Mouse (Mus musculus): ENCODE data around the gene Ywhae. TPM values are rescaled to one million over a fixed set of nuclear protein-coding genes. Genes with fewer than 3 reads are reported as not detected.

Gene Ywhae
- polyA plus RNA-seq, 1 experiment from 2014 or later: 905 TPM

DNA sequence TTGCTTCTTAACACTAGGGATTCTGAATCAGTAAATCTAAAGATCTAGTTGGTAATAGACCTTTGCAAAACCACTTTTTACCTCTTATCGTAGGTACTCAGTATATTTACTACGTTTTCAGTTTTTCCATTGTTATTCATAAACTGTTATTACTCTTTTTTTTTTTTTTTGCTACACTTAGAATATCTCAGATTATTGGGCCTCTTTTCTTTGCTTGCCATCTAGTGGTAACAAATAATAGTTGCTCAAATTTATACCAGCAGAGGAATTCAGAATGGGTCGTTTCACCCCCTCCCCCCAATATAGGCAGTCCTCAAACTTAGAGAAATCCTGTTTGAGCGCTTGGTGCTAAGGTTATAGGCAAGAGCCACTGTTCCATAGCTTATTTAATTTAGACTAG is 18.4 kb downstream of the Ywhae start:
- peaks cover 9% of the 10 kb centered on the region for H3K36me3 ChIP-seq (ENCODE audit: control insufficient read depth, insufficient read depth, low read length)
- 68% methylated on average over 4 of the region's 4 CpGs for WGBS
- H3K4me3 ChIP-seq (ENCODE audit: low read length): no peak overlapping the region
- no peak overlapping the region for H3K4me2 ChIP-seq (ENCODE audit: low read depth, low read length)
- H3K9ac ChIP-seq (ENCODE audit: low read length): no peak overlapping the region
- H3K4me1 ChIP-seq (replicated peaks; ENCODE audit: control insufficient read depth, insufficient read depth, low read length): peaks cover 17% of the 10 kb centered on the region
- H3K27ac ChIP-seq (ENCODE audit: low read length): no peak overlapping the region
- no peak for ATAC-seq (ENCODE audit: low read depth)
- H3K9me3 ChIP-seq (ENCODE audit: control insufficient read depth, low read length): no peaks in the 10 kb centered on the region
- H3K27me3 ChIP-seq (ENCODE audit: control insufficient read depth, insufficient read depth, low read depth, low read length): no peaks in the 10 kb centered on the region

DNA sequence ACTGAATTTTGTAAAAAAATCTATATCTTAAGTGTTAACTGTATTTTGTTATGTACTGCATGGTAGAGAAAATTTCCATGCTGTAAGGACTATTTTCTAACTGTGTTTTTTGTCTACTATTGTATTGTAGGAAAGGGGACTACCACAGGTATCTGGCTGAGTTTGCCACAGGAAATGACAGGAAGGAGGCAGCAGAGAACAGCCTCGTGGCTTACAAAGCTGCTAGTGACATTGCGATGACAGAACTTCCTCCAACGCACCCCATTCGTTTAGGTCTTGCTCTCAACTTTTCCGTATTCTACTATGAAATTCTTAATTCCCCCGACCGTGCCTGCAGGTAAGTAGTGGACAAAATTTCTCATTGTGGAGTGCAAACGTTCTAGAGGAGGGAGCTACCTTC is 24.0 kb downstream of the Ywhae start:
- H3K27me3 ChIP-seq (ENCODE audit: control insufficient read depth, insufficient read depth, low read depth, low read length): no peaks in the 10 kb centered on the region
- H3K4me2 ChIP-seq (ENCODE audit: low read depth, low read length): no peak overlapping the region
- WGBS: 68% methylated on average over 8 of the region's 8 CpGs
- H3K27ac ChIP-seq (ENCODE audit: low read length): no peak overlapping the region
- no peaks in the 10 kb centered on the region for H3K4me1 ChIP-seq (replicated peaks; ENCODE audit: control insufficient read depth, insufficient read depth, low read length)
- H3K4me3 ChIP-seq (ENCODE audit: low read length): no peak overlapping the region
- no peaks in the 10 kb centered on the region for H3K9me3 ChIP-seq (ENCODE audit: control insufficient read depth, low read length)
- peaks cover 40% of the 10 kb centered on the region for H3K36me3 ChIP-seq (ENCODE audit: control insufficient read depth, insufficient read depth, low read length)
- ATAC-seq (ENCODE audit: low read depth): no peak
- no peak overlapping the region for H3K9ac ChIP-seq (ENCODE audit: low read length)

GRCm38 (mm10) chr11:75758553-75758952 is 25.9 kb downstream of the Ywhae start:
- Histone ChIP-seq H3K9ac (ENCODE audit: low read length) (no peak overlapping the region), H3K4me3 (ENCODE audit: low read length) (no peak overlapping the region), H3K4me2 (ENCODE audit: low read depth, low read length) (no peak overlapping the region), H3K27ac (ENCODE audit: low read length) (no peak overlapping the region), H3K36me3 (ENCODE audit: control insufficient read depth, insufficient read depth, low read length) (peaks cover 40% of the 10 kb centered on the region), H3K9me3 (ENCODE audit: control insufficient read depth, low read length) (no peaks in the 10 kb centered on the region), H3K4me1 (replicated peaks; ENCODE audit: control insufficient read depth, insufficient read depth, low read length) (no peaks in the 10 kb centered on the region), H3K27me3 (ENCODE audit: control insufficient read depth, insufficient read depth, low read depth, low read length) (no peaks in the 10 kb centered on the region)
- WGBS: 94% methylated on average over 1 of the region's 1 CpGs
- no peak for ATAC-seq (ENCODE audit: low read depth)

DNA sequence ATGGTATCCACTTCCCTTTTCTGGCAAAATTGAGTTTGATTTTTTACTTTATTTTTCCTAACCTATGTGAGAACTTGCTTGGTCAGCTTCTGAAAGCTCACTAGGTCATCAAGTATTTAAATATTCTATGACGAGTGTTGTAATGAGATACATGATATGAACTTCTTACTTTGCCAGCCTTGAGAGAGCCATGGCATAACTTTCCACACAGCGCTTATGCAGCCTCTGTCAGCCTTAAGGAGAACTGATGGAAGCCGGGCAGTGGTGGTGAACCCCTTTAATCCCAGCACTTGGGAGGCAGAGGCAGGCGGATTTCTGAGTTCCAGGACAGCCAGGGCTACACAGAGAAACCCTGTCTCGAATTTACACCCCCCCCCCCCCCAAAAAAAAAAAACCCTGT is 28.1 kb downstream of the Ywhae start:
- Histone ChIP-seq H3K36me3 (ENCODE audit: control insufficient read depth, insufficient read depth, low read length) (peaks cover 48% of the 10 kb centered on the region), H3K27me3 (ENCODE audit: control insufficient read depth, insufficient read depth, low read depth, low read length) (no peaks in the 10 kb centered on the region), H3K9ac (ENCODE audit: low read length) (no peak overlapping the region), H3K27ac (ENCODE audit: low read length) (no peak overlapping the region), H3K4me3 (ENCODE audit: low read length) (no peak overlapping the region), H3K4me1 (replicated peaks; ENCODE audit: control insufficient read depth, insufficient read depth, low read length) (no peaks in the 10 kb centered on the region), H3K4me2 (ENCODE audit: low read depth, low read length) (no peak overlapping the region), H3K9me3 (ENCODE audit: control insufficient read depth, low read length) (no peaks in the 10 kb centered on the region)
- ATAC-seq (ENCODE audit: low read depth): no peak
- 90% methylated on average over 5 of the region's 5 CpGs for WGBS

- no peak for ATAC-seq (ENCODE audit: low read depth)
- Histone ChIP-seq H3K4me2 (ENCODE audit: low read depth, low read length) (no peak overlapping the region), H3K4me1 (replicated peaks; ENCODE audit: control insufficient read depth, insufficient read depth, low read length) (no peaks in the 10 kb centered on the region), H3K36me3 (ENCODE audit: control insufficient read depth, insufficient read depth, low read length) (peaks cover 40% of the 10 kb centered on the region), H3K9ac (ENCODE audit: low read length) (no peak overlapping the region), H3K9me3 (ENCODE audit: control insufficient read depth, low read length) (no peaks in the 10 kb centered on the region), H3K27me3 (ENCODE audit: control insufficient read depth, insufficient read depth, low read depth, low read length) (no peaks in the 10 kb centered on the region), H3K4me3 (ENCODE audit: low read length) (no peak overlapping the region), H3K27ac (ENCODE audit: low read length) (no peak overlapping the region)
- WGBS: 63% methylated on average over 2 of the region's 2 CpGs
Observed at GRCm38 (mm10) chr11:75762708-75763107, 30.0 kb downstream of the Ywhae start.

DNA sequence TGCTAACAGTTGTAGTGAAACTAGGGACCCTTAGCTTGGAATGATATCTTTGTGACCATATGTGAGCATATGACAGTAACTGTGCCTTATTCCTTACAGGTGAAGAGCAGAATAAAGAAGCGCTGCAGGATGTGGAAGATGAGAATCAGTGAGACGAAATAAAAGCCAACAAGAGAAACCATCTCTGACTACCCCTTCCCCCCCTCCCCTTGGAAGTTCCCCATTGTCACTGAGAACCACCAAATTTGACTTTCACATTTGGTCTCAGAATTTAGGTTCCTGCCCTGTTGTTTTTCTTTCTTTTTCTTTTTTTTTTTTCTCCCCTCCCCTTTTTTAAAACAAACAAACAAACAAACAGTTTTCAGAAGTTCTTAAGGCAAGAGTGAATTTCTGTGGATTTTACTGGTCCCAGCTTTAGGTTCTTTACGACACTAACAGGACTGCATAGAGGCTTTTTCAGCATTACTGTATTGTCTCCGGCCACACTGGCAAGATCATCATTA is 31.9 kb downstream of the Ywhae start:
- Histone ChIP-seq H3K4me2 (ENCODE audit: low read depth, low read length) (no peak overlapping the region), H3K4me1 (replicated peaks; ENCODE audit: control insufficient read depth, insufficient read depth, low read length) (peaks cover 4% of the 10 kb centered on the region; the same call in 1 of the 2 replicates), H3K4me3 (ENCODE audit: low read length) (no peak overlapping the region), H3K9me3 (ENCODE audit: control insufficient read depth, low read length) (no peaks in the 10 kb centered on the region), H3K9ac (ENCODE audit: low read length) (no peak overlapping the region), H3K36me3 (ENCODE audit: control insufficient read depth, insufficient read depth, low read length) (peaks cover 29% of the 10 kb centered on the region), H3K27me3 (ENCODE audit: control insufficient read depth, insufficient read depth, low read depth, low read length) (no peaks in the 10 kb centered on the region), H3K27ac (ENCODE audit: low read length) (no peak overlapping the region)
- ATAC-seq (ENCODE audit: low read depth): no peak
- 89% methylated on average over 4 of the region's 4 CpGs for WGBS

DNA sequence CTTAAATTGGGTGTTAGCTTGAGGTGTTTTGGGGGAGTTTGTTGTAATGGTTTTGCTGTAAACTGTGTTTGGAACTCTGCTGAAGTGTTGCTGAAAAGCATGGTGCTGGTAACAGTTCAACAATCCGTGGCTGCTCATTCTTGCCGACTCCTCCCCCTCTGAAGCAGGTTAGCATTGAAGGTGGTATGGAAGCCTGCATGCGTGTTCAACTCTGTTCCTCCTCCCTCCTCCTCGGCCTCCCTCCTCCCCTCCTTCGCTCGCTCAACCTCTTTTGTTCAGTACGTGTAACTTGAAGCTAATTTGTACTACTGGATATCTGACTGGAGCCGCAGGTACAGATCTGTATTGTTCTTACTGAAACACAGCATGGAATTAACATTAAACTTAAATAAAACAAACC is 32.5 kb downstream of the Ywhae start:
- Histone ChIP-seq H3K36me3 (ENCODE audit: control insufficient read depth, insufficient read depth, low read length) (peaks cover 25% of the 10 kb centered on the region), H3K9me3 (ENCODE audit: control insufficient read depth, low read length) (no peaks in the 10 kb centered on the region), H3K4me1 (replicated peaks; ENCODE audit: control insufficient read depth, insufficient read depth, low read length) (peaks cover 4% of the 10 kb centered on the region; the same call in 1 of the 2 replicates), H3K4me2 (ENCODE audit: low read depth, low read length) (no peak overlapping the region), H3K9ac (ENCODE audit: low read length) (no peak overlapping the region), H3K4me3 (ENCODE audit: low read length) (no peak overlapping the region), H3K27ac (ENCODE audit: low read length) (no peak overlapping the region), H3K27me3 (ENCODE audit: control insufficient read depth, insufficient read depth, low read depth, low read length) (no peaks in the 10 kb centered on the region)
- 76% methylated on average over 8 of the region's 8 CpGs for WGBS
- no peak for ATAC-seq (ENCODE audit: low read depth)

DNA sequence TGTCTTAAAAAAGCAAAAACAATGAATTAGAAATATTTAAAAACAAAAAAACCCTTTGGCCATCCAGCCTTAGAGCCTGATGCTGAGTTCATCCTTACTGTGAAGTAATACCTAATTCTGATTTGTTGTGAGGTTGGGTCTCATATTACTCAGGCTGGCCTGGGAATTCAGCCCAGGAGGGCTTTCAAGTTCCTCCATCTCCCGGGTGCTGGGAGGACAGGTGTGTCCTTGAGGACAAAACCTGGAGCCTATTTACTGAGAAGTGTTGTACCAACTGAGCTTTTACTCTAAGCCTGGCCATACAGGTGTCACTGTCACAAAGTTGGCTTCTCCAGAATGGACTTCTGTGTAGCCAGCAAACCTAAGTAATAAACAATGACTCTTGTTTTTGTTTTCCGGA is 34.3 kb downstream of the Ywhae start:
- no peak overlapping the region for H3K4me3 ChIP-seq (ENCODE audit: low read length)
- ATAC-seq (ENCODE audit: low read depth): no peak
- H3K9ac ChIP-seq (ENCODE audit: low read length): no peak overlapping the region
- H3K27ac ChIP-seq (ENCODE audit: low read length): no peak overlapping the region
- H3K4me2 ChIP-seq (ENCODE audit: low read depth, low read length): no peak overlapping the region
- WGBS: 49% methylated on average over 2 of the region's 2 CpGs
- peaks cover 4% of the 10 kb centered on the region; the same call in 1 of the 2 replicates for H3K4me1 ChIP-seq (replicated peaks; ENCODE audit: control insufficient read depth, insufficient read depth, low read length)
- no peaks in the 10 kb centered on the region for H3K9me3 ChIP-seq (ENCODE audit: control insufficient read depth, low read length)
- no peaks in the 10 kb centered on the region for H3K27me3 ChIP-seq (ENCODE audit: control insufficient read depth, insufficient read depth, low read depth, low read length)
- peaks cover 18% of the 10 kb centered on the region for H3K36me3 ChIP-seq (ENCODE audit: control insufficient read depth, insufficient read depth, low read length)

GRCm38 (mm10) chr11:75768091-75768989 is 35.7 kb downstream of the Ywhae start:
- Histone ChIP-seq H3K9me3 (ENCODE audit: control insufficient read depth, low read length) (no peaks in the 10 kb centered on the region), H3K4me1 (replicated peaks; ENCODE audit: control insufficient read depth, insufficient read depth, low read length) (peaks cover 4% of the 10 kb centered on the region; the same call in 1 of the 2 replicates)

More at GRCm38 (mm10) chr11:75768091-75768989, 35.7 kb downstream of the Ywhae start:
- Histone ChIP-seq H3K4me2 (ENCODE audit: low read depth, low read length) (no peak overlapping the region), H3K27me3 (ENCODE audit: control insufficient read depth, insufficient read depth, low read depth, low read length) (no peaks in the 10 kb centered on the region), H3K27ac (ENCODE audit: low read length) (no peak overlapping the region; the same call in 1 of the 2 replicates), H3K4me3 (ENCODE audit: low read length) (no peak overlapping the region), H3K36me3 (ENCODE audit: control insufficient read depth, insufficient read depth, low read length) (peaks cover 18% of the 10 kb centered on the region), H3K9ac (ENCODE audit: low read length) (no peak overlapping the region)
- 48% methylated on average over 6 of the region's 6 CpGs for WGBS
- no peak; the same call in 1 of the 2 replicates for ATAC-seq (ENCODE audit: low read depth)
